Mouse (Mus musculus) kidney, adult 2 months (tissue): ENCODE measurements around the gene Lrrc23. TPM values are rescaled to one million over a fixed set of nuclear protein-coding genes. Genes with fewer than 3 reads are reported as not detected.

Experiments used
- DNase-seq: peaks from one replicate; pipeline ENCODE4 v3.0.0; 2021
- H3K27ac ChIP-seq: fragments of 200-500 bp; 2 replicates; pipeline ENCODE4 v1.5.1; 2012; ENCODE audit warnings: low read depth, low read length, control low read depth, inconsistent platforms; ENCODE audit not compliant: insufficient read depth
- H3K27me3 ChIP-seq: fragments of 200-500 bp; replicated peaks from 2 replicates; pipeline ENCODE4 v1.6.1; 2012; ENCODE audit warnings: mild to moderate bottlenecking, moderate library complexity, low read length, inconsistent platforms; ENCODE audit not compliant: control insufficient read depth, insufficient read depth
- H3K36me3 ChIP-seq: fragments of 200-500 bp; 2 replicates; pipeline ENCODE4 v1.6.1; 2012; ENCODE audit warnings: mild to moderate bottlenecking, moderate library complexity, low read length, inconsistent platforms; ENCODE audit not compliant: control insufficient read depth, insufficient read depth
- H3K4me1 ChIP-seq: fragments of 200-500 bp; 2 replicates; pipeline ENCODE4 v1.6.1; 2011; ENCODE audit warnings: low read length; ENCODE audit not compliant: control insufficient read depth, insufficient read depth
- H3K4me3 ChIP-seq: fragments of 200-500 bp; 2 replicates; pipeline ENCODE4 v1.5.1; 2011; ENCODE audit warnings: mild to moderate bottlenecking, low read depth, low read length, control low read depth; ENCODE audit not compliant: insufficient read depth
- CTCF ChIP-seq: fragments of 200-500 bp; conservative IDR thresholded peaks from 2 replicates; pipeline ENCODE4 v1.5.1; 2011; ENCODE audit warnings: low read depth, mild to moderate bottlenecking, control low read depth, low read length, moderate library complexity, mixed read lengths; ENCODE audit not compliant: insufficient read depth, insufficient read length
- POLR2A ChIP-seq: fragments of 200-500 bp; IDR thresholded peaks from one replicate; pipeline ENCODE4 v1.6.1; 2011; ENCODE audit warnings: low read depth, low read length, control low read depth
- WGBS: fragments of 180-500 bp; shearing (Covaris S2); methylation state at CpG from one replicate; pipeline ENCODE4 v1.1.7; 2018; 5-methylcytosine and 5-hydroxymethylcytosine counted together
- polyA plus RNA-seq: library from polyadenylated mRNA; depleted of rRNA; stranded (reverse); fragments of >200 nt; gene quantifications from 2 replicates; pipeline ENCODE4 v1.2.3, GENCODE M21; 2012

Lrrc23 gene
- polyA plus RNA-seq, 1 experiment: 0.66 TPM

DNA sequence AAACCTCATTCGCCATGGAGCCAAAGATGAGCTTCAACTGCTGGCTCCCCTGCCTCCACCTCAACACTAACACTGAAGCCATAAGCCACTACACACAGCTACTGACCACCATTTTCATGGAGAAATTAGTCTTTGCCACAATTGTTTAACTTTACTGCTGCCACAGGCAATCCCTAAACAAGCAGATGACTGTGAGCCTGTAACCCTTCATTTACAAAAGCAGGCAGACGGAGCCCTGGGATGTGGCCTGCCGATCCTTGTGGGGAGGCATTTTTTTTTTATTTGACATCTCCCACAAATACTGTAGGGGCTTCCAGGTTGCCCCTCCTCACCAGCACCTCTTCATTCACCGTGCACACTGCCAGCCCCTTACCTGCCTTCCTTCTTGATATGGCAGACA is 37.1 kb upstream of the Lrrc23 start:
- WGBS: 92% methylated on average over 4 of the region's 4 CpGs
- no peak for TF ChIP-seq CTCF
- no peak for TF ChIP-seq POLR2A
- H3K27me3 ChIP-seq: no peaks in the 10 kb centered on the region

DNA sequence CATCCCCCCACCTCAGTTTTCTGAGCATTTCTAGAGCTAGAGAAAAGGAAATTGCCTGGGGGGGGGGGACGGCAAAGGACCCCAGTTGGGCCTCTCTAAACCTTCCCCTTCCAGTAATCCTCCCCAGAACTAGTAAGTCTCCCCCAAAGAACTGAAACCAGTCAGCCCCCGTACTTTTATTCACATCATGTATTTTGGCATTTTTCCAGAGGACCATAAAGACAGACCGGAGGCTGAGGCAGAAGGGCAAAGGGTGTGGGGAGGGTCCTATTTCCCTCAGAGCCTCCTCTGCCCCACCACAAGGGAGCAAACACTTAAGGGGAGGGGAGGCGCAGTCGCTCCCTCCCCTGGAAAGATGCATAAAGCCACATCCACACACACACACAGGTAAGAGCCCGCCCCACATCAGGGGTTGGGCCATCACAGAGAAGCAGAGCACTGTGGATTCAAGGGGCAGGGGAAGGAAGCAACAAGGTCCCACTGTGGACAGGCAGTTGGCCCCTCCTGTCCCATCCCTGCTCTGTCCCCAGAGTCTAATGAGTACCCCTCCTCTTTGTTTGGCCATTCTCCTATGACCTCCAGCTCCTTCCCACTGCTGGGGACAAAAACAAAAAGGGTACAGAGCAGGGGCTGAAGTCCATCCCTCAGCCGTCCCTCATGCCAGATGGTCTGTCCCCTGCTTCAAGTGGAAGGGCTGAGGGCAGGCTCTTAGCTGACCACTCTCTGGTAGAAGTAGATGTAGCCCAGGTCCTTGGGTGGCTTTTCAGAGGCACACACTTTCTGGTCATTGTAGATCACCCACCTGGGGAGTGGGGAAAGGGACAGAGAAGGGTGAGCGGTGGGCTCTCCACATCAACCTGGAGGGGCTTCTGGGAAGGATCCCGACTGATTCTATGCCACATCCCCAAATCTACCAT is 35.6 kb upstream of the Lrrc23 start:
- Histone ChIP-seq H3K27ac (no peak overlapping the region), H3K27me3 (no peaks in the 10 kb centered on the region), H3K4me1 (peaks cover 12% of the 10 kb centered on the region), H3K4me3 (no peak overlapping the region), H3K36me3 (peaks cover 4% of the 10 kb centered on the region)
- WGBS: 65% methylated on average over 9 of the region's 9 CpGs
- DNase-seq: no peak
- TF ChIP-seq CTCF: no peak

More for the DNA sequence above, 37.1 kb upstream of the Lrrc23 start:
- Histone ChIP-seq H3K4me3 (no peak overlapping the region), H3K36me3 (peaks cover 8% of the 10 kb centered on the region), H3K4me1 (peaks cover 12% of the 10 kb centered on the region), H3K27ac (no peak overlapping the region)
- DNase-seq: no peak

DNA sequence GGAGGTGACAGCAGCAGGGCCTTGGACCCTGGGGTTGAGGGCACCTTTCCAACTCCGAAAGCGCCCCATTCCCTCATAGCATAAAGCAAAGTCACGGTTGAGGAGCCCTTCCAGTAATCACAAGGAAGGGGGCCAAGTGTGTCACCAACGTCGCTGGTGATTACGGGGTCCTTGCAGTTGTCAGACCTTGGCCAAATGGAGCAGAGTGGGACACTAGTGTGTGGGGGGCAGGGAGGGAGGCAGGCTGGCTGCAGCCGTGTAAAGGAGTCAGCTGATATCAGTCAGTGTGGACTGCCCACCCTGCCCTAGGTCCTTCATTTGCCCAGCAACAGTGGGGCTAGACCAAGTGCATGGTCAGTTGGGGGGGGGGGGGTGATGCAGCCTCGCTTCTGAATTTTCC is 34.9 kb upstream of the Lrrc23 start:
- Histone ChIP-seq H3K27me3 (no peaks in the 10 kb centered on the region), H3K4me3 (peak overlapping the region; percentile 84), H3K27ac (peak overlapping the region; percentile 32; the same call in 1 of the 2 replicates), H3K4me1 (peaks cover 16% of the 10 kb centered on the region), H3K36me3 (peaks cover 4% of the 10 kb centered on the region)
- TF ChIP-seq POLR2A: no peak
- TF ChIP-seq CTCF: no peak
- WGBS: 24% methylated on average over 8 of the region's 8 CpGs
- no peak for DNase-seq

DNA sequence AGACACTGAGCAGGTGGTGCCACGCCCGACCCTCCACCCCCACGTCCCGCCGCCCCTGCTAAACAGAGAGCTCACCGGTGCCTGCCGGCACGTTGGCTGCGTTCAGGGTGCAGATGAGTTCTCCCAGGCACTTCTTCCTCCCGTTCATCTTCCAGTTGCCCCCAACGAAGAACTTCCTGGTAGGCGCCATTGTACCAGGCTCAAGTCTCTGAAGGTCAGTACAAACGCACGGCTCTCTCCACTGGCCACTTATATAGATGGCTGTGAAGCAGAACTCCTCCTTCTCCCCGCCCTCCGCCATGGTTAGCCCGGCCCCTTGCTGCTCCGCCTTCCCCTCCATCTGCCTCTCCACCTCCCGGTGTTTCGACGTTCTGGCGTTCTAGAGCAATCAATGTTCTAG is 34.4 kb upstream of the Lrrc23 start, which contains the start of gene Tpi1:
Gene Tpi1 (minus strand): TSS at position 364 of the 400 bp plus-strand sequence.
- Histone ChIP-seq H3K4me3 (peak within 1 kb of the TSS; percentile 84), H3K4me1 (peaks cover 16% of the 10 kb centered on the region), H3K27ac (peak within 1 kb of the TSS; percentile 49), H3K27me3 (no peaks in the 10 kb centered on the region), H3K36me3 (peaks cover 4% of the 10 kb centered on the region)
- 1% methylated on average over 22 of the region's 22 CpGs for WGBS
- peak; percentile 97 for TF ChIP-seq POLR2A
- 0 out of 2 replicates have a peak, but pooled peaks have one; percentile 1 for TF ChIP-seq CTCF
- peak; percentile 95 for DNase-seq

DNA sequence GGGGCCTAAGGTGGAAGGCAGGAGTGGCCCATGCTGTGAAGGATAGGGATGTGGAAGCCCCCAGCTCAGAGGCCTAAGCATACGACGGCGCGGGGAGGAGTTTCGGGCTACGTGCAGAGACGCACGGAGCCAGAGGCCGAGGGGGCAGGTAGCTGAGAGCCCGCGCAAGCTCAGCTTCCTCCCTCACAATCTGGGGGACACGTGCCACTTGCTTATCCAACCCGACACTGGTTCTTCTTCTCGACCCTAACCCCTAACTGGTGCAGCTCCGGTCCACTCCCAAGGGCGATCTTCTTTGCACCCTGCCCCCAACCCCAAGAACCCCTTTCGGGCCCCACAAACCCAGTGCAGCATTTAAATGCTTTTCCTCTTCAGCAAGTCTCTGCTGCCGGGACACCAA is 34.0 kb upstream of the Lrrc23 start:
- WGBS: 0% methylated on average over 18 of the region's 18 CpGs

DNA sequence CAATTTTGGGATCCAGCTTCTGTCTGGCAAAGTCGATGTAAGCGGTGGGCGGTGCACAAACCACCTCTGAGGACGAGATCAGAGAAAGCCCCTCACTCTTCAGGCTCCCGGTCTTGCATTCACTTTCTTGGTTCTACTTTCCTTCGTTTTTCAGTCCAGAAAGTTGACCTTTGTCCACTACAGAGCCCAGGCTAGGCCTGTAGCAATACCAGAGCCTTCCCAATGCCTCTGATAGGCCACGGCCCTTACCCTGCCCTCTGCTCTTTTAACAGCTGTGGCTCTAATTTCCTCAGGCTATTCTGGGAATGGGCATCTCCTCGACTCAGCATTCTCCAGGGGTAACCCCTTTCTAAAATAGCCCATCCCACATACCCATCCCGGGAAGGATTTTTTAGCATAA is 33.3 kb upstream of the Lrrc23 start:
- Histone ChIP-seq H3K27ac (peak overlapping the region; percentile 49; the same call in 1 of the 2 replicates), H3K4me3 (peak overlapping the region; percentile 84), H3K27me3 (no peaks in the 10 kb centered on the region), H3K36me3 (peaks cover 4% of the 10 kb centered on the region), H3K4me1 (peaks cover 20% of the 10 kb centered on the region)
- 14% methylated on average over 9 of the region's 9 CpGs for WGBS
- no peak for TF ChIP-seq POLR2A
- no peak for TF ChIP-seq CTCF
- DNase-seq: peak; percentile 67

More for the DNA sequence above, 34.0 kb upstream of the Lrrc23 start:
- Histone ChIP-seq H3K27me3 (no peaks in the 10 kb centered on the region), H3K27ac (peak overlapping the region; percentile 49), H3K4me1 (peaks cover 16% of the 10 kb centered on the region), H3K36me3 (peaks cover 4% of the 10 kb centered on the region), H3K4me3 (peak overlapping the region; percentile 84)
- DNase-seq: peak; percentile 73
- no peak for TF ChIP-seq POLR2A
- TF ChIP-seq CTCF: no peak

DNA sequence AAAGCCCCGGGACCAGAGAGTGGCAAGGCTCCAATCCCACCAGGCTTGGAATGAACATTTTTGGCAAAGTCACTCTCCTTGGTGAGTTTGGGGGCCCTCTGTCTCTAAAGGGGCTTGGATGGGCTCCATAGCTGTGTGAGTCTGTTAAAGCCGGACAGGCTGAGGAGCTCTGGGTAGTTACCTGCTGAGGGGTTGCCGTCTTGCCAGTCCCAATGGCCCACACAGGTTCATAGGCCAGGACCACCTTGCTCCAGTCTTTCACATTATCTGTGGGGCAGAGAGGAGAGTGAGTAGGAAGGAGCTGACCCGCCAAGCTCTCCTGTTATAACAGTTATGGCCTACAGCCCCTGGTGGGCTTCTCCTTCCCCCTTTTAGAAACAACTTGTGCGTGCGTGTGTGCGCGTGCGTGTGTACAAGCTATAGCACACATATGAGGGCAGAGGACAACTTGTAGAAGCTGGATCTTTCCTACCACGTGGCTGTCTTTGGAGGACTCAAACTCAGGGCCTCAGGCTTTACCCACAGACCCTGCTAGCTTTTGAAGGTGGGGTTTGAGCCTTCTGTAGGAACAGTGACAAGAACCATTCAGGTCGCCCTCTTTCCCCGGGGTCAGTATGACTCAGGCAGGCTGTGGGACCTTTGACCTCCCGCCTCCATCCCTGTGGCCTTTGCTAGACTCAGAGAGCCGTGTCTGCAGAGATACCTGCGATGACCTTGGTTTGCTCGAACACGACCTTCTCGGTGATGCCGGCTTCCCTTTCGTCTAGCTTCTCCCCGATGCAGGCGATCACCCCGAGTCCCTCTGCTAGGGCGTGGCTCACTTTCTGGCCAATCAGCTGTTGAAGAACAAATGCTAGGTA is 32.4 kb upstream of the Lrrc23 start:
- TF ChIP-seq POLR2A (no peak), CTCF (no peak)
- DNase-seq: no peak
- H3K4me1 ChIP-seq: peaks cover 27% of the 10 kb centered on the region
- peaks cover 4% of the 10 kb centered on the region for H3K36me3 ChIP-seq
- no peak overlapping the region; the same call in 1 of the 2 replicates for H3K27ac ChIP-seq
- H3K4me3 ChIP-seq: peak overlapping the region; percentile 84
- no peaks in the 10 kb centered on the region for H3K27me3 ChIP-seq
- WGBS: 66% methylated on average over 24 of the region's 24 CpGs
